Mouse (Mus musculus) bone marrow macrophage, adult 2 months (primary cell): ENCODE data around the gene Dnah6.

Experiments used
- CTCF ChIP-seq: IDR thresholded peaks from 2 replicates; pipeline ENCODE4 v1.5.1; 2012; ENCODE audit warnings: low read depth, mild to moderate bottlenecking, low read length, moderate library complexity
- POLR2A ChIP-seq: IDR thresholded peaks from 2 replicates; pipeline ENCODE4 v1.6.1; 2012; ENCODE audit warnings: mild to moderate bottlenecking, low read depth, low read length, borderline replicate concordance

GRCm38 (mm10) chr6:73264801-73265200, 43.4 kb upstream of the Dnah6 start:
- TF ChIP-seq POLR2A: no peak
- no peak for TF ChIP-seq CTCF
